Mouse (Mus musculus): ENCODE measurements at regions not wholly inside any gene's neighbourhood (a gene's known extent, or its start where the extent isn't known, plus 50 kb on each side); places are given as distances from the start of the nearest gene placed in this dataset.
A peak's percentile ranks its signal among the peaks of the same experiment; 100 is the strongest.

GRCm38 (mm10) chr9:23027377-23028313 is 195.2 kb upstream of the Bmper start:
- peak; percentile 28 for DNase-seq

GRCm38 (mm10) chr9:23029421-23029820 is 193.5 kb upstream of the Bmper start:
- no peak for DNase-seq

- DNase-seq = no peak
Measured at GRCm38 (mm10) chr9:23030138-23030537, 192.7 kb upstream of the Bmper start.

GRCm38 (mm10) chr9:23030546-23030945 is 192.3 kb upstream of the Bmper start:
- DNase-seq = no peak

GRCm38 (mm10) chr9:23031916-23032315 is 191.0 kb upstream of the Bmper start:
- no peak for DNase-seq

GRCm38 (mm10) chr9:23035306-23035705 is 187.6 kb upstream of the Bmper start:
- no peak for DNase-seq

GRCm38 (mm10) chr9:23035901-23036610 is 186.8 kb upstream of the Bmper start:
- DNase-seq = no peak

GRCm38 (mm10) chr9:23037513-23037914 is 185.4 kb upstream of the Bmper start:
- DNase-seq = no peak

GRCm38 (mm10) chr9:23039588-23039987 is 183.3 kb upstream of the Bmper start:
- no peak for DNase-seq

GRCm38 (mm10) chr9:23041025-23041424 is 181.9 kb upstream of the Bmper start:
- no peak for DNase-seq

- no peak for DNase-seq
Measured at GRCm38 (mm10) chr9:23041537-23042472, 181.1 kb upstream of the Bmper start.

GRCm38 (mm10) chr9:23043006-23043405 is 179.9 kb upstream of the Bmper start:
- DNase-seq = no peak

GRCm38 (mm10) chr9:23045486-23045885 is 177.4 kb upstream of the Bmper start:
- DNase-seq = no peak

- DNase-seq = no peak
Measured at GRCm38 (mm10) chr9:23050751-23051150, 172.1 kb upstream of the Bmper start.

GRCm38 (mm10) chr9:23059526-23059925 is 163.3 kb upstream of the Bmper start:
- DNase-seq = no peak

GRCm38 (mm10) chr9:23060526-23060925 is 162.3 kb upstream of the Bmper start:
- DNase-seq = no peak

GRCm38 (mm10) chr9:23061179-23061929 is 161.5 kb upstream of the Bmper start:
- DNase-seq = no peak

- no peak for DNase-seq
Measured at GRCm38 (mm10) chr9:23062057-23062655, 160.7 kb upstream of the Bmper start.

- DNase-seq = no peak
Measured at GRCm38 (mm10) chr9:23062656-23063444, 160.0 kb upstream of the Bmper start.

GRCm38 (mm10) chr9:23064001-23064400 is 158.9 kb upstream of the Bmper start:
- no peak for DNase-seq

GRCm38 (mm10) chr9:23064811-23065210 is 158.1 kb upstream of the Bmper start:
- no peak for DNase-seq
